Mouse (Mus musculus) limb, embryonic 15.5 days (tissue): ENCODE data around the gene Mad1l1. TPM values are rescaled to one million over a fixed set of nuclear protein-coding genes. Genes with fewer than 3 reads are reported as not detected.
"Not testable (repeated sequence)": the region's sequence is repeated elsewhere in the genome, so short reads cannot be mapped to it uniquely, and the experiment has no call there.

Experiments used
- ATAC-seq: fragments of 200-750 bp; cut with Nextera tagmentation; 2 replicates; pipeline ENCODE4 v1.8.0; 2017; ENCODE audit warnings: low read depth, moderate TSS enrichment; ENCODE audit not compliant: insufficient number of reproducible peaks, low FRiP score, low TSS enrichment
- H3K27ac ChIP-seq: fragments of 300-500 bp; sonication (generic); 2 replicates; pipeline ENCODE4 v1.5.1; 2015; ENCODE audit warnings: moderate library complexity, mild to moderate bottlenecking, inconsistent platforms
- H3K27me3 ChIP-seq: fragments of 300-500 bp; sonication (generic); 2 replicates; pipeline ENCODE4 v1.6.1; 2015; ENCODE audit warnings: inconsistent platforms
- H3K36me3 ChIP-seq: fragments of 300-500 bp; sonication (generic); 2 replicates; pipeline ENCODE4 v1.6.1; 2015; ENCODE audit warnings: inconsistent platforms
- H3K4me1 ChIP-seq: fragments of 300-500 bp; sonication (generic); 2 replicates; pipeline ENCODE4 v1.6.1; 2015; ENCODE audit warnings: inconsistent platforms
- H3K4me2 ChIP-seq: fragments of 300-500 bp; sonication (generic); 2 replicates; pipeline ENCODE4 v1.6.1; 2015; ENCODE audit warnings: mild to moderate bottlenecking, inconsistent platforms
- H3K4me3 ChIP-seq: fragments of 300-500 bp; sonication (generic); 2 replicates; pipeline ENCODE4 v1.5.1; 2015; ENCODE audit warnings: mild to moderate bottlenecking, inconsistent platforms
- H3K9ac ChIP-seq: fragments of 300-500 bp; sonication (generic); 2 replicates; pipeline ENCODE4 v1.6.1; 2015; ENCODE audit warnings: inconsistent platforms
- H3K9me3 ChIP-seq: fragments of 300-500 bp; sonication (generic); 2 replicates; pipeline ENCODE4 v1.6.1; 2016; ENCODE audit warnings: inconsistent platforms
- WGBS: fragments of 180-500 bp; shearing (Covaris S2); methylation state at CpG from one replicate; pipeline ENCODE4 v1.1.7; 2015; 5-methylcytosine and 5-hydroxymethylcytosine counted together
- polyA plus RNA-seq: library from polyadenylated mRNA; unstranded; fragments of >200 nt; fragmentation: Nextera tagmentation; extraction: Ambion mirVana; gene quantifications from 2 replicates; pipeline ENCODE4 v1.2.1, GENCODE M21; 2015

Gene Mad1l1
- 42.9 and 44.7 TPM in 2 replicates for polyA plus RNA-seq

- no peaks in the 10 kb centered on the region for H3K9me3 ChIP-seq
- under 1% methylated on average over 60 of the region's 60 CpGs for WGBS
- peak; percentile 86 for ATAC-seq
- no peaks in the 10 kb centered on the region for H3K27me3 ChIP-seq
- peak within 1 kb of the TSS; percentile 94 for H3K4me3 ChIP-seq
- peaks cover 11% of the 10 kb centered on the region; the same call in 1 of the 2 replicates for H3K4me1 ChIP-seq
- peak within 1 kb of the TSS; percentile 80 for H3K4me2 ChIP-seq
- peak within 1 kb of the TSS; percentile 97 for H3K9ac ChIP-seq
- peak within 1 kb of the TSS; percentile 82 for H3K27ac ChIP-seq
- peaks cover 7% of the 10 kb centered on the region; the same call in 1 of the 2 replicates for H3K36me3 ChIP-seq
Measured at GRCm38 (mm10) chr5:140321042-140321755, at the start of gene Mad1l1, which contains the start of gene Nudt1. TSS of gene Mad1l1 (minus strand) at chr5:140321552. TSS of gene Nudt1 (plus strand) at chr5:140321656.

- 61% methylated on average over 6 of the region's 6 CpGs for WGBS
- no peaks in the 10 kb centered on the region for H3K9me3 ChIP-seq
- no peak for ATAC-seq
Measured at GRCm38 (mm10) chr5:140370446-140371254, 49.3 kb upstream of the Mad1l1 start.

GRCm38 (mm10) chr5:140369466-140369865 lies 48.1 kb upstream of the Mad1l1 start:
- Histone ChIP-seq H3K27me3 (no peaks in the 10 kb centered on the region), H3K9me3 (no peaks in the 10 kb centered on the region), H3K4me1 (peaks cover 6% of the 10 kb centered on the region), H3K4me2 (no peak overlapping the region), H3K4me3 (no peak overlapping the region), H3K36me3 (no peaks in the 10 kb centered on the region), H3K9ac (no peak overlapping the region), H3K27ac (no peak overlapping the region)
- WGBS: 78% methylated on average over 2 of the region's 2 CpGs
- no peak for ATAC-seq

More at GRCm38 (mm10) chr5:140370446-140371254, 49.3 kb upstream of the Mad1l1 start:
- H3K4me2 ChIP-seq: no peak overlapping the region
- no peaks in the 10 kb centered on the region for H3K36me3 ChIP-seq
- peak overlapping the region; percentile 69 for H3K27ac ChIP-seq
- H3K4me3 ChIP-seq: no peak overlapping the region
- peaks cover 6% of the 10 kb centered on the region for H3K4me1 ChIP-seq
- H3K9ac ChIP-seq: no peak overlapping the region
- no peaks in the 10 kb centered on the region for H3K27me3 ChIP-seq

- H3K9me3 ChIP-seq: no peaks in the 10 kb centered on the region
- H3K4me1 ChIP-seq: peaks cover 6% of the 10 kb centered on the region
- no peaks in the 10 kb centered on the region for H3K36me3 ChIP-seq
- H3K27ac ChIP-seq: no peak overlapping the region
- WGBS: 91% methylated on average over 4 of the region's 4 CpGs
- no peak overlapping the region for H3K9ac ChIP-seq
- no peak overlapping the region for H3K4me3 ChIP-seq
- no peak overlapping the region for H3K4me2 ChIP-seq
- no peak for ATAC-seq
- H3K27me3 ChIP-seq: no peaks in the 10 kb centered on the region
Measured at GRCm38 (mm10) chr5:140368926-140369325, 47.6 kb upstream of the Mad1l1 start.

- WGBS: 91% methylated on average over 2 of the region's 2 CpGs
- H3K4me1 ChIP-seq, ATAC-seq, H3K9ac ChIP-seq, H3K36me3 ChIP-seq, H3K4me2 ChIP-seq, H3K9me3 ChIP-seq, H3K4me3 ChIP-seq, H3K27ac ChIP-seq, H3K27me3 ChIP-seq: not testable (repeated sequence)
Measured at GRCm38 (mm10) chr5:140368126-140368525, 46.8 kb upstream of the Mad1l1 start.

GRCm38 (mm10) chr5:140364415-140364814 lies 43.1 kb upstream of the Mad1l1 start:
- Histone ChIP-seq H3K4me3 (no peak overlapping the region), H3K27ac (no peak overlapping the region), H3K4me2 (no peak overlapping the region), H3K27me3 (no peaks in the 10 kb centered on the region), H3K9me3 (no peaks in the 10 kb centered on the region), H3K36me3 (peaks cover 5% of the 10 kb centered on the region; the same call in 1 of the 2 replicates), H3K9ac (no peak overlapping the region), H3K4me1 (no peaks in the 10 kb centered on the region)
- ATAC-seq: no peak
- WGBS: 94% methylated on average over 5 of the region's 5 CpGs

GRCm38 (mm10) chr5:140359930-140360674 lies 38.8 kb upstream of the Mad1l1 start:
- no peaks in the 10 kb centered on the region for H3K9me3 ChIP-seq
- no peak overlapping the region for H3K4me3 ChIP-seq
- ATAC-seq: no peak; the same call in 1 of the 2 replicates
- H3K36me3 ChIP-seq: peaks cover 32% of the 10 kb centered on the region
- H3K27me3 ChIP-seq: no peaks in the 10 kb centered on the region
- H3K27ac ChIP-seq: no peak overlapping the region
- H3K4me1 ChIP-seq: no peaks in the 10 kb centered on the region
- WGBS: 75% methylated on average over 14 of the region's 14 CpGs
- no peak overlapping the region for H3K9ac ChIP-seq
- no peak overlapping the region for H3K4me2 ChIP-seq

- Histone ChIP-seq H3K4me1 (no peaks in the 10 kb centered on the region), H3K4me3 (no peak overlapping the region), H3K9ac (no peak overlapping the region), H3K27me3 (no peaks in the 10 kb centered on the region), H3K36me3 (peaks cover 57% of the 10 kb centered on the region), H3K4me2 (no peak overlapping the region), H3K9me3 (no peaks in the 10 kb centered on the region), H3K27ac (no peak overlapping the region)
- ATAC-seq: no peak
- WGBS: 84% methylated on average over 3 of the region's 3 CpGs
Measured at GRCm38 (mm10) chr5:140357466-140357865, 36.1 kb upstream of the Mad1l1 start.

- no peak for ATAC-seq
- Histone ChIP-seq H3K4me2 (no peak overlapping the region), H3K27ac (no peak overlapping the region), H3K4me3 (no peak overlapping the region), H3K36me3 (peaks cover 72% of the 10 kb centered on the region), H3K4me1 (no peaks in the 10 kb centered on the region), H3K9me3 (no peaks in the 10 kb centered on the region), H3K9ac (no peak overlapping the region), H3K27me3 (no peaks in the 10 kb centered on the region)
- 85% methylated on average over 11 of the region's 11 CpGs for WGBS
Measured at GRCm38 (mm10) chr5:140355934-140356333, 34.6 kb upstream of the Mad1l1 start.

- H3K9ac ChIP-seq: no peak overlapping the region
- whole genome bisulfite sequencing: 96% methylated on average over 6 of the region's 6 CpGs
- ATAC-seq: no peak; the same call in 1 of the 2 replicates
- H3K4me2 ChIP-seq: no peak overlapping the region
- H3K36me3 ChIP-seq: peaks cover 72% of the 10 kb centered on the region
- no peaks in the 10 kb centered on the region for H3K4me1 ChIP-seq
- H3K4me3 ChIP-seq: no peak overlapping the region
- no peaks in the 10 kb centered on the region for H3K27me3 ChIP-seq
- no peaks in the 10 kb centered on the region for H3K9me3 ChIP-seq
- no peak overlapping the region for H3K27ac ChIP-seq
Measured at GRCm38 (mm10) chr5:140352352-140352751, 31.0 kb upstream of the Mad1l1 start.

GRCm38 (mm10) chr5:140350731-140351497 lies 29.6 kb upstream of the Mad1l1 start:
- Histone ChIP-seq H3K4me2 (no peak overlapping the region), H3K4me3 (no peak overlapping the region), H3K27me3 (no peaks in the 10 kb centered on the region), H3K4me1 (no peaks in the 10 kb centered on the region), H3K36me3 (peaks cover 71% of the 10 kb centered on the region), H3K9me3 (no peaks in the 10 kb centered on the region), H3K27ac (no peak overlapping the region), H3K9ac (no peak overlapping the region)
- WGBS: 92% methylated on average over 8 of the region's 8 CpGs
- no peak for ATAC-seq
